Mouse (Mus musculus): ENCODE measurements around the gene Arl4a. TPM values are rescaled to one million over a fixed set of nuclear protein-coding genes. Genes with fewer than 3 reads are reported as not detected.

The Arl4a gene
- polyA plus RNA-seq, 1 experiment from 2014 or later, result 31.0 TPM

GRCm38 (mm10) chr12:39998853-39999195 lies 39.0 kb downstream of the Arl4a start:
- H3K27ac ChIP-seq, result peak overlapping the region; percentile 61; the same call in 1 of the 2 replicates

DNA sequence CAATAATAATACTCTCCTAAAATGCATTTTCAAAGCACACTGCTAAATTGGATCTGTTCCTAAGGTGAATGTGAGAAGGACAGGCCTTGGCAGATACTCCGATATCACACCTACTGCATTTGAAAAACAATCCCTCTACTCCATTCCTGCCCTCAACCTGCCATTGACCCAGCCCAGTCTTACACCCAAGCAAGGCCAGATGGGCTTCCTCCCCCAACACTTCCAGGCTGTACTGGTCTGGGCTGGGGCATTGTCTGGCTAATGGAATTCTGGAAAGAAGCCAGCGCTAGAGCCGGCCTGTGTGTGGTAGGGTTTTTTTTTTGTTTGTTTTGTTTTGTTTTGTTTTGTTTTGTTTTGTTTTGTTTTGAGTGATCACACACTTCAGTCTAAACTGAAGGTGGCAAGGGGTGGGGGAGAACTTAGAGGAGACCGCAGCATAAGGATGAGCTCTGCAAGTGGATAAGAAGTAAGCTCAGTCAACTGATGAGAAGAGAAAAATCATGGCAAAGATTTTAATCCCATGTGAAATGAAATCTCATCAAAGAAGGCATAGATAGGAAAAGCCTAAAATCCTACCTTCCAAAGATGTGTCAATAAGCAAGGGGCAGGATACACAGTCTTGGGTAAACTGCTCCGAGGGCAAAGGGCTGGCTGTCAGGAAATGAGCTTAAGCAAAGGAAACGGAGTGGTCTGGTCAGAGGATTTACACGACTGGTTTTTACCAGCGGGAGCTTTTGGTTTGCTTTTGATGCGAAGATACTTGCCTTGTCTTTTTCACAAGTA lies 39.6 kb downstream of the Arl4a start:
- 16% methylated on average over 9 of the region's 9 CpGs for WGBS
- peak overlapping the region; percentile 61 for H3K27ac ChIP-seq
- peak overlapping the region; percentile 43 for H3K4me2 ChIP-seq
- no peak overlapping the region for H3K4me3 ChIP-seq
- peaks cover 10% of the 10 kb centered on the region; the same call in 1 of the 2 replicates for H3K4me1 ChIP-seq
- no peaks in the 10 kb centered on the region for H3K27me3 ChIP-seq
- peak; percentile 95 for ATAC-seq (ENCODE audit: borderline replicate concordance, extremely low read depth, low FRiP score, low TSS enrichment)
- H3K9ac ChIP-seq, result no peak overlapping the region
- no peaks in the 10 kb centered on the region for H3K36me3 ChIP-seq
- no peaks in the 10 kb centered on the region for H3K9me3 ChIP-seq

More at GRCm38 (mm10) chr12:39998853-39999195, 39.0 kb downstream of the Arl4a start:
- no peak overlapping the region for H3K9ac ChIP-seq
- H3K4me1 ChIP-seq, result peaks cover 10% of the 10 kb centered on the region; the same call in 1 of the 2 replicates
- no peak overlapping the region for H3K4me3 ChIP-seq
- 28% methylated on average over 4 of the region's 4 CpGs for WGBS
- H3K4me2 ChIP-seq, result peak overlapping the region; percentile 43; the same call in 1 of the 2 replicates
- no peaks in the 10 kb centered on the region for H3K27me3 ChIP-seq
- no peaks in the 10 kb centered on the region for H3K36me3 ChIP-seq
- ATAC-seq (ENCODE audit: borderline replicate concordance, extremely low read depth, low FRiP score, low TSS enrichment), result peak; percentile 70; the same call in 1 of the 2 replicates
- H3K9me3 ChIP-seq, result no peaks in the 10 kb centered on the region

GRCm38 (mm10) chr12:39997651-39998050 lies 40.2 kb downstream of the Arl4a start:
- Histone ChIP-seq H3K4me2 (no peak overlapping the region), H3K27ac (no peak overlapping the region), H3K4me3 (no peak overlapping the region), H3K9me3 (no peaks in the 10 kb centered on the region), H3K9ac (no peak overlapping the region), H3K36me3 (no peaks in the 10 kb centered on the region), H3K27me3 (no peaks in the 10 kb centered on the region), H3K4me1 (peaks cover 10% of the 10 kb centered on the region; the same call in 1 of the 2 replicates)
- 32% methylated on average over 4 of the region's 4 CpGs for WGBS
- ATAC-seq (ENCODE audit: borderline replicate concordance, extremely low read depth, low FRiP score, low TSS enrichment), result no peak

GRCm38 (mm10) chr12:39996015-39996414 lies 41.8 kb downstream of the Arl4a start:
- no peak overlapping the region for H3K27ac ChIP-seq
- no peaks in the 10 kb centered on the region for H3K27me3 ChIP-seq
- H3K9me3 ChIP-seq, result no peaks in the 10 kb centered on the region
- H3K36me3 ChIP-seq, result no peaks in the 10 kb centered on the region
- no peak overlapping the region for H3K4me2 ChIP-seq
- 86% methylated on average over 5 of the region's 5 CpGs for WGBS
- ATAC-seq (ENCODE audit: borderline replicate concordance, extremely low read depth, low FRiP score, low TSS enrichment), result no peak
- peaks cover 10% of the 10 kb centered on the region; the same call in 1 of the 2 replicates for H3K4me1 ChIP-seq
- no peak overlapping the region for H3K4me3 ChIP-seq
- no peak overlapping the region for H3K9ac ChIP-seq

DNA sequence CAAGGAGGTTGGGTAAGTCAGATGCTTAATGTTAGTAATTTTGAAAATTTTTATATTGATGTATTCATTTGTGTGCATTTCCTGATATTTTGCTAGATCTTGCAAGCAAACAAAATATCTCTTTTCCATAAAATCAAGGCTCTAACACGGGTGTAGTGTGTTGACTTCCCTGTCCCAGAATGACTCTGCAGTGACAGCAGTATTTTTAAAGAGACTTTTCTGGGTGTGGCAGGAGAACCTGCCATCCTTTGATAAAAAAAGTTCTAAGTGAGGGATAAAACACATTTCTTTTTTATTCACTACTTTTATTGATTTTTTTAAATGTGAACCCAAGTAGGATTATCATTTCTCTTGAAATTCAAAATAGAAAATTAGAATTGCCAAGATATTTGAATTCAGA lies 42.2 kb downstream of the Arl4a start:
- WGBS, result 71% methylated on average over 1 of the region's 1 CpGs
- Histone ChIP-seq H3K27ac (no peak overlapping the region), H3K9ac (no peak overlapping the region), H3K36me3 (no peaks in the 10 kb centered on the region), H3K9me3 (no peaks in the 10 kb centered on the region), H3K27me3 (no peaks in the 10 kb centered on the region), H3K4me1 (peaks cover 10% of the 10 kb centered on the region; the same call in 1 of the 2 replicates), H3K4me3 (no peak overlapping the region), H3K4me2 (no peak overlapping the region)
- no peak for ATAC-seq (ENCODE audit: borderline replicate concordance, extremely low read depth, low FRiP score, low TSS enrichment)

DNA sequence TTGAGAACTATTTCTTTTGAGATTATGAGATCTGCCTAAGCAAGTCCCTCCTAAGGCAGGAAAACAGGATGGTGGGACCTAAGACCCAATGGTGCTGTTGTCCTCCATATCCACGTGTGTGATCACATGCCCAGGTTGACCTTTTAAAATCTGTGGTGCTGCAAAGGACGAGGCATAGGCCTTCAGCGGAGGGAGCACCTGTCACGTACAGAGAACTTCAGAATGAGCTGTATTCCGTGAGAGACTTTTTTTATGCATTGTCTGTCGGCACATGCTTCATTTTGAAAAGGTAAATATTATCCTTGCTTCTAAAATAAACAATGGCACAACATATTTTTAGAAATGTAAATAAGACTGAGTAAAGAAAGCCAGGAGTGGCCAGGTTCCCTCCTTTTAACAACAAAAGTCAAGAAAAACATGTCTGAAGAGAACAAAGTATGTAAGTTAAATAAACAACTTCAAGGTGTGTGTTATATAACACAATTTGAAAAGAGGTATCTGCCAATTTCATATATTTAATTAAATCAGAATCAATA lies 45.0 kb downstream of the Arl4a start:
- no peak overlapping the region for H3K4me2 ChIP-seq
- 42% methylated on average over 6 of the region's 6 CpGs for WGBS
- no peak overlapping the region for H3K9ac ChIP-seq
- no peak for ATAC-seq (ENCODE audit: borderline replicate concordance, extremely low read depth, low FRiP score, low TSS enrichment)
- peaks cover 3% of the 10 kb centered on the region; the same call in 1 of the 2 replicates for H3K4me1 ChIP-seq
- no peak overlapping the region for H3K27ac ChIP-seq
- H3K27me3 ChIP-seq, result no peaks in the 10 kb centered on the region
- no peaks in the 10 kb centered on the region for H3K36me3 ChIP-seq
- H3K9me3 ChIP-seq, result no peaks in the 10 kb centered on the region
- no peak overlapping the region for H3K4me3 ChIP-seq

- Histone ChIP-seq H3K27me3 (no peaks in the 10 kb centered on the region), H3K9me3 (no peaks in the 10 kb centered on the region), H3K27ac (no peak overlapping the region), H3K4me2 (no peak overlapping the region), H3K9ac (no peak overlapping the region), H3K36me3 (no peaks in the 10 kb centered on the region), H3K4me1 (no peaks in the 10 kb centered on the region), H3K4me3 (no peak overlapping the region)
- WGBS, result 63% methylated on average over 4 of the region's 4 CpGs
- no peak for ATAC-seq (ENCODE audit: borderline replicate concordance, extremely low read depth, low FRiP score, low TSS enrichment)
Measured at GRCm38 (mm10) chr12:39990830-39991780, 46.7 kb downstream of the Arl4a start.

GRCm38 (mm10) chr12:39989136-39989535 lies 48.7 kb downstream of the Arl4a start:
- no peak overlapping the region for H3K4me3 ChIP-seq
- no peak overlapping the region for H3K4me2 ChIP-seq
- no peak overlapping the region for H3K9ac ChIP-seq
- WGBS, result 86% methylated on average over 4 of the region's 4 CpGs
- no peaks in the 10 kb centered on the region for H3K4me1 ChIP-seq
- H3K27ac ChIP-seq, result no peak overlapping the region
- no peak for ATAC-seq (ENCODE audit: borderline replicate concordance, extremely low read depth, low FRiP score, low TSS enrichment)
- H3K9me3 ChIP-seq, result no peaks in the 10 kb centered on the region
- no peaks in the 10 kb centered on the region for H3K36me3 ChIP-seq
- H3K27me3 ChIP-seq, result no peaks in the 10 kb centered on the region

DNA sequence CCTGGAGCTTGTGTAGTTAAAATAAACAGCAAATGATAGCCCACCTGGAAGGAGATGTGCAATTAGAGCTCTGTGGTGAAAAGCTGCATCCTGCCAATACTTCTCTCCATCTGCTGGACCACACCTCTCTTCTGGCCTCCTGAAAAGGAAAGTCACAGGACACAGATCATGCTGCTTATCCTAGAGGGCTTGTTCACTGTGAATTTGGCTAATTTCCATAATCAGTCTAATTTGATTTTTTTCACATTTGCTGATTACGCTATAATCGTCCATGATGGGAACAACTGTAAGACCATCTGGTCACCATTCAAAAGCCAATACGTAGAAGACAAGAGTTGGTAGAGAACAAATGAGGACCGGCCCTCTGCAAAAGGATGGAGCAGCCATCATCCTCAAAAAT lies 50.6 kb downstream of the Arl4a start:
- 92% methylated on average over 4 of the region's 4 CpGs for WGBS

DNA sequence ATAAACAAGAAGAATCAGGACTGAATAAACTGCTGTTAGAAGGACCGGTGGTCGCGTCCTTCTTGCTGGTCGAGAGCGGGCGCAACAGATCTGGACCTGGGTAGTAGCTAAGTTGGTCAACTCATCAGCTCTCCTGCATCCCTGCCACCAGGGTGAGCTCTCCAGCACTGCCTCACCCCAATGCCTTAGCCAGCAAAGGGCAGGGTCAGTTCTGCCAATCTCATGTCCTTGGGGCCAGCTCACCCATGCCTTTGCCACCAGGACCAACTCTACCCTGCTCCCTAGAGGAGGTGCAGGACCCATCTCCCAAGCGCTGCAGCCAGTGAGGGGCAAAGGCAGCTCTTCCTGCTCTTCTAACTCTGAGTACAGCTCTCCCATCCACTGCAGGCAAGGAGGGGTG lies 52.2 kb downstream of the Arl4a start:
- 92% methylated on average over 7 of the region's 7 CpGs for WGBS
- no peak overlapping the region for H3K4me2 ChIP-seq
- no peak overlapping the region for H3K4me3 ChIP-seq
- ATAC-seq (ENCODE audit: borderline replicate concordance, extremely low read depth, low FRiP score, low TSS enrichment), result no peak
- no peak overlapping the region for H3K27ac ChIP-seq
- no peaks in the 10 kb centered on the region for H3K4me1 ChIP-seq
- no peaks in the 10 kb centered on the region for H3K27me3 ChIP-seq
- no peak overlapping the region for H3K9ac ChIP-seq
- no peaks in the 10 kb centered on the region for H3K36me3 ChIP-seq
- no peaks in the 10 kb centered on the region for H3K9me3 ChIP-seq

More for the DNA sequence above, 50.6 kb downstream of the Arl4a start:
- H3K27me3 ChIP-seq, result no peaks in the 10 kb centered on the region
- no peaks in the 10 kb centered on the region for H3K4me1 ChIP-seq
- no peaks in the 10 kb centered on the region for H3K36me3 ChIP-seq
- no peak for ATAC-seq (ENCODE audit: borderline replicate concordance, extremely low read depth, low FRiP score, low TSS enrichment)
- H3K4me2 ChIP-seq, result no peak overlapping the region
- H3K9ac ChIP-seq, result no peak overlapping the region
- H3K4me3 ChIP-seq, result no peak overlapping the region
- H3K27ac ChIP-seq, result no peak overlapping the region
- no peaks in the 10 kb centered on the region for H3K9me3 ChIP-seq

GRCm38 (mm10) chr12:39979792-39980191 lies 58.0 kb downstream of the Arl4a start:
- H3K4me3 ChIP-seq, result no peak overlapping the region
- no peak overlapping the region for H3K4me2 ChIP-seq
- no peak overlapping the region for H3K9ac ChIP-seq
- no peaks in the 10 kb centered on the region for H3K36me3 ChIP-seq
- WGBS, result 59% methylated on average over 1 of the region's 1 CpGs
- no peaks in the 10 kb centered on the region for H3K4me1 ChIP-seq
- no peak for ATAC-seq (ENCODE audit: borderline replicate concordance, extremely low read depth, low FRiP score, low TSS enrichment)
- no peaks in the 10 kb centered on the region for H3K27me3 ChIP-seq
- H3K9me3 ChIP-seq, result no peaks in the 10 kb centered on the region
- H3K27ac ChIP-seq, result no peak overlapping the region
